Mouse (Mus musculus) brain, embryonic 14.5 days (tissue): Measurements from ENCODE around the gene Ambp.

Experiments used
- CTCF ChIP-seq: fragments of 200-500 bp; IDR thresholded peaks from 2 replicates; pipeline ENCODE4 v1.5.1; 2012; ENCODE audit warnings: inconsistent platforms, mild to moderate bottlenecking, moderate library complexity, borderline replicate concordance; ENCODE audit not compliant: insufficient read depth, insufficient read length; ENCODE audit errors: extremely low read depth
- POLR2A ChIP-seq: fragments of 200-500 bp; IDR thresholded peaks from 2 replicates; pipeline ENCODE4 v1.6.1; 2012; ENCODE audit warnings: mild to moderate bottlenecking, inconsistent platforms, borderline replicate concordance; ENCODE audit not compliant: poor library complexity, insufficient read depth, insufficient read length, severe bottlenecking; ENCODE audit errors: extremely low read depth

- TF ChIP-seq POLR2A (no peak), CTCF (no peak)
Measured at GRCm38 (mm10) chr4:63191641-63192040, 37.0 kb upstream of the Ambp start.
